Mouse (Mus musculus): ENCODE data around the gene 4930470P17Rik. TPM values are rescaled to one million over a fixed set of nuclear protein-coding genes. Genes with fewer than 3 reads are reported as not detected.

The 4930470P17Rik gene
- total RNA-seq, 1 experiment from 2014 or later: not detected

- ATAC-seq (ENCODE audit: extremely low read depth, insufficient number of reproducible peaks, low FRiP score, poor library complexity, severe bottlenecking): no peak
Observed at GRCm38 (mm10) chr2:170588369-170588900, 13.4 kb downstream of the 4930470P17Rik start.

DNA sequence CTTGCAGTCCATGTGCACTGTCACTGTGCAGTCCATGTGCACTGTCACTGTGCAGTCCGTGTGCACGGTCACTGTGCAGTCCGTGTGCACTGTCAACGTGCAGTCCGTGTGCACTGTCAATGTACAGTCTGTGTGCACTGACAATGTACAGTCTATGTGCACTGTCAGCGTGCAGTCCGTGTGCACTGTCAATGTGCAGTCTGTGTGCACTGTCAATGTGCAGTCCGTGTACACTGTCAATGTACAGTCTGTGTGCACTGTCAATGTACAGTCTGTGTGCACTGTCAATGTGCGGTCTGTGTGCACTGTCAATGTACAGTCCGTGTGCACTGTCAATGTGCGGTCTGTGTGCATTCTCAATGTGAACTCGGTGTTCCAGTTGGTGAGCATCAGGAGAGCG lies 17.1 kb downstream of the 4930470P17Rik start:
- no peak for ATAC-seq (ENCODE audit: extremely low read depth, insufficient number of reproducible peaks, low FRiP score, poor library complexity, severe bottlenecking)

DNA sequence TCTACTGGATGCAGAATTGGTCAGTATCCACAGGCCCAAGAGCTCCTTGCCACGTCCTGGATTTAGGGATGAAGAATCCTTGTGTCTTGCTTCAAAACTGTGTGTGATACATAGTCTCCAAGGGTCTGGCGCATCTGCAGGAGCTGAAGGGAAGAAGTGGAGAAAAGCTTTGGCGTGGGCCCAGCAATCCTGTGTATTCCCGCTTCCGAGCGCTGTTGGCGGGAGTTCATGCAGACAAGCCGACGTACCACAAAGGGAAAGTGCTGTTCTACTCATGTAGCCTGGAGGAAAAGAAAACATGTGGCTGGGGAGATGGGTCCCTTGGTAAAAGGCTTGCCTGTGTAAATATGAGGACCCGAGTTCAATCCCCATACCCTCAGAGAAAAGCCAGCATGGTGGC lies 22.3 kb downstream of the 4930470P17Rik start:
- ATAC-seq (ENCODE audit: extremely low read depth, insufficient number of reproducible peaks, low FRiP score, poor library complexity, severe bottlenecking): no peak

DNA sequence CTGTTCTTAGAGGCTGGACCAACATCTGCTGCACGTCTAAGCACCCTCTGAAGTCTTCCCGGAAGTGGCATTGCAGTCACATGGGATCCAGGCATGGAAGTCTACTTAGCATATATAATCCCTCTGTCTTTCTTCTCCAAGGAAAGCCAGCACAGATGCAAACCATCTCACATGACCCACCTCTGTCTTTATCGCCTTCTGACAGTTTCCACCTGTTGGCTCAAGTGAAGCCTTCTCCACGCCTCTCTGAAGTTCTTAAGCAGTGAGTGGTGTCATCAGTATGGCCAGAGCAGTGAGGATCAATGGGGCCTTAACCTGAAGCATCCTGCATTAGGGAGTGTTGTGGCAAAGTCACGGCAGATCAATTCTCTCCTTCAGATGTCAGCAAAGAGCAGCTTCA lies 23.2 kb downstream of the 4930470P17Rik start:
- no peak for ATAC-seq (ENCODE audit: extremely low read depth, insufficient number of reproducible peaks, low FRiP score, poor library complexity, severe bottlenecking)

DNA sequence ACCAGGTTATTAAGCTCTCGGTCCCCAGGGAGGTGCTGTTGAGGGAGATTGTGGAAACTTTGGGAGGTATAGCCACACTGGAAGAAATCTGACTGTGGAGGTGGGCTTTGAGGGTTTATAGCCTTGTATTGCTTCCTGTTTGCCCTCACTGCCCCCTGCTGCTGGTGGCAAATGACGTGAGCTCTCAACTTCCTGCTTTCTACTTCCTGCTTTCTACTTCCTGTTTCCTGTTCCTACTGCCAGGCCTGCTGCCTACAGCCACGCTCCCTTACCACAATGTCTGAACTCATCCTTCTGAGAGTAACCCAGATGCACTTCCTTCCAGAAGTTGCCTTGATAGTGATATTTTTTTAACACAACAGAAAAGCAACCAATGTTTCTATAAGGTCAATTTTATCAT lies 24.3 kb downstream of the 4930470P17Rik start:
- ATAC-seq (ENCODE audit: extremely low read depth, insufficient number of reproducible peaks, low FRiP score, poor library complexity, severe bottlenecking): no peak

DNA sequence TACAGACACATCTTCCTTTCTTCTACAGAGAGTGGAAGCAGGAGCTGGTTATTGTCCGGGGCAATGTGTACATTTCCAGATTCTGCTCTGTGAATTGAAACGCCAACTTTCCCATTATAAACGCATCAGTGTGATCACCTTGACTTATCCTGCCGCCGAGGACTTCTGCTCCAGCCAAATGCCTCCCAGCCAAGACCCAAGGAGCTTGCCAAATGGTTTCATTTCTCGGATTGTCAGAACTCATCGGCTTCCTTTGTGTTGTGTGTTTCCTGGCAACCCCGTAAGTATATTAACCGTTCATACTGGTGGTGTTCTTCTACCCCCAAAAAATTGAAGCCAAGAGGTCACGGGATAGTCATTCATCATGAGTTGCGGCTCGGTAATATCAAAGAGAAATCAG lies 25.7 kb downstream of the 4930470P17Rik start:
- no peak for ATAC-seq (ENCODE audit: extremely low read depth, insufficient number of reproducible peaks, low FRiP score, poor library complexity, severe bottlenecking)

GRCm38 (mm10) chr2:170564995-170565394 lies 36.8 kb downstream of the 4930470P17Rik start:
- no peak for ATAC-seq (ENCODE audit: extremely low read depth, insufficient number of reproducible peaks, low FRiP score, poor library complexity, severe bottlenecking)

GRCm38 (mm10) chr2:170563956-170564855 lies 37.6 kb downstream of the 4930470P17Rik start:
- ATAC-seq (ENCODE audit: extremely low read depth, insufficient number of reproducible peaks, low FRiP score, poor library complexity, severe bottlenecking): no peak

DNA sequence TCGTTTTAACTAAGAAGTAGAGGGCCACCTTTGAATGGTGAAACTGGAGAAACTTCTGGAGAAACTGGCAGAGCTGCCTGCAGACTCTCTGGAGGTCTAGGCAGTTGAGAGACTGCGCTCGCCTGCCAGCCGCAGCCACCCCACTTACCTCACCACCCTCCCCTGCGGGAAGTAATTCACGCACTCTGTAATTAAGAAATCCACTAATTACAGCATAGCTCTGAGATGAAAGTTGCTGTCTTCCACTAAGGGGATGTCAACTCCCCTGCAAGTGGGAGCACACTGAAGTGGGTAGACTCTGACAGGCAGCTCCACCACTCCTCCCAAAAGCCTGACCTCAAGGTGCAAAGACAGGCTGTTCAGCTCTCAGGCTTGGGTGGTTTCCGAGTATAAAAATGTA lies 49.7 kb downstream of the 4930470P17Rik start:
- ATAC-seq (ENCODE audit: extremely low read depth, insufficient number of reproducible peaks, low FRiP score, poor library complexity, severe bottlenecking): no peak

- ATAC-seq (ENCODE audit: extremely low read depth, insufficient number of reproducible peaks, low FRiP score, poor library complexity, severe bottlenecking): no peak
Observed at GRCm38 (mm10) chr2:170550240-170550639, 51.6 kb downstream of the 4930470P17Rik start.

DNA sequence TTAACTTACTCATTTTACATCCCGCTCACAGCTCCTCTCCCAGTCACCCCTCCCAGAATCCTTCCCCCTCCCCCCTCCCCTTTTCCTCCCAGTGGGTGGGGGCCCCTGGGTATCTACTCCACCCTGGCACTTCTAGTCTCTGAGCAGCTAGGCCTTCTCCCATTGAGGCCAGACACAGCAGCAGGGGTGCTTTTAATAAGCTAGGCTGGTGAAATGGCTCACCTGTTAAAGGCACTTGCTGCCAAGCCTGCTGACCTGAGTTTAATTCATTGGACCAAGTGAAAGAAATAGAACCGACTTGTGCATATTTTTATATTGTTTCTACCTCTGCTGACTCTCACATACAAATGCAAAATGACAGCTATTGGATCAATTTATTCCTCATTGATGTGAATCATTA lies 52.7 kb downstream of the 4930470P17Rik start:
- ATAC-seq (ENCODE audit: extremely low read depth, insufficient number of reproducible peaks, low FRiP score, poor library complexity, severe bottlenecking): no peak

DNA sequence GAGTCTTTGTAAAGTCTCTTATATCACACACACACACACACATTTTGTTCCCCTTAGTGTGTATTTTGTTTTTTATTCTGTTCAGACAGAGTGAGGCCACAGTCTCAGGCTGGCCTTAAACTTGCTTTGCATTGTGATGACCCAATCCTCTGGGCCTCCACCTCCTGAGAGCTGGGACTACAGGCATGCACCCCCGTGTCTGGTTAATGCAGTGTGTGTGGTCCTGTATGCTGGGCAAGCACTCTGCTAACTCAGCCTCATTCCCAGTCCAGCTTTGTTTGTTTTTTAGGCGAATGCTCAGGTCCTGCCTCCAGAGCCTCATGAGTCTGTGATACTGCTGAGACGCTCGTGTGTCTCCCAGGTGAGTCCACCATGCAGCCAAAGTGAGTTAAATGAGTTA lies 53.8 kb downstream of the 4930470P17Rik start:
- ATAC-seq (ENCODE audit: extremely low read depth, insufficient number of reproducible peaks, low FRiP score, poor library complexity, severe bottlenecking): no peak

GRCm38 (mm10) chr2:170547526-170547925 lies 54.3 kb downstream of the 4930470P17Rik start:
- ATAC-seq (ENCODE audit: extremely low read depth, insufficient number of reproducible peaks, low FRiP score, poor library complexity, severe bottlenecking): no peak

DNA sequence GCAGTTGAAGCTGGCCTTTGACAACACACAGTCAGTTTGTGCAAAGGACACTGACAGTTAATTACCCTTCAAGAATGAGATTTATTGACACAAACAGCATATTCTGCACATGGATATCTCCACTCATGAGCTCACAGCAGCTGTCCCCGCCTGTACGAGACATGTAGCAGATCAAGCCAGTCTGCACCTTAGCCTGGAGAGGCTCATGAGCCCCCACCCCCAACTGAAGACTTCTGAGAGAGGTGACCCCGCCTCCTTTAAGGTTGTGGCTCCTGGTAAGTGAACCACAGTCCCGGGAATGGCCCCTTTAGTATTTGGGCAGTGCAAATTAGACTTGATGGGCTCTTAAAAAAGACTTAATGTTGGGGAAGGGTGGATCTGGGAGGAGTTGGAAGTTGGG lies 56.1 kb downstream of the 4930470P17Rik start:
- ATAC-seq (ENCODE audit: extremely low read depth, insufficient number of reproducible peaks, low FRiP score, poor library complexity, severe bottlenecking): no peak

DNA sequence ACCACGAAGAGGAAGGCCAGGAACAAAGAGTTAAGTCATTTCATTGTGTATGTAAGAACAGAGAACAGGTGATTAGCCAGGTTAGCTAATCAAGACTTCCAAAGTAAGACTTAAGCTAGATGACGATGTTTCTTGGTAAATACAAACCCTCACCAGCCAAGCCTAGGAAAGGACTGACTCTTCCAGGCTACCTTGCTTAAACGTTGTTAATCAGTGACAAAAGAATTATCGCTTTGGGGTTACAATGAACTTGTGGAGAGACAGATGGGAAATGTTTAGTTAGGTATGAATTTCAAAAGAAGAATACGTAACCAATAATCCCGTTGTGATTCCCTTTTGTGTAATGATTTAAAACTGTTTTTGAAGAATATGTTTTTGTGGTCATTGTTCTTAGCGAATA lies 56.9 kb downstream of the 4930470P17Rik start:
- ATAC-seq (ENCODE audit: extremely low read depth, insufficient number of reproducible peaks, low FRiP score, poor library complexity, severe bottlenecking): no peak

GRCm38 (mm10) chr2:170544159-170544558 lies 57.7 kb downstream of the 4930470P17Rik start:
- no peak for ATAC-seq (ENCODE audit: extremely low read depth, insufficient number of reproducible peaks, low FRiP score, poor library complexity, severe bottlenecking)

DNA sequence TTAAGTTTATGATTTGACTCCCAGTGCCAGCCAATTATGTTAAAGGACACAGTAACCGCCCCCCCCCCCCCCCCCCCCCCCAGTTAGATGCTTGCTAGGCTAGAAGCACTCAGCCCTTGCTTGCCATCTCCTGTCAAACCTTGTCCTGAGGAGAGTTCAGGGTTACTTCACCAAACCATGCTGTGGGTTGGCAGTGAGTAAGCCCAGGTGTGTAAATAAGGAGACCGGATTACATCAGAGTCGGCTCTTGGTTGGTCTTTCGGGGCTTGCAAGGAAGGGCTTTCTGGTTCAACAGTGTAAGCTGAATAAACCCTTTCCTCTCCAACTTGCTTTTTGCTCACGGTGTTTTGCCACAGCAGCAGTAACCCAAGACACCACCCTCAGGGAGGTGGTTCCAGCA lies 58.2 kb downstream of the 4930470P17Rik start:
- ATAC-seq (ENCODE audit: extremely low read depth, insufficient number of reproducible peaks, low FRiP score, poor library complexity, severe bottlenecking): no peak

DNA sequence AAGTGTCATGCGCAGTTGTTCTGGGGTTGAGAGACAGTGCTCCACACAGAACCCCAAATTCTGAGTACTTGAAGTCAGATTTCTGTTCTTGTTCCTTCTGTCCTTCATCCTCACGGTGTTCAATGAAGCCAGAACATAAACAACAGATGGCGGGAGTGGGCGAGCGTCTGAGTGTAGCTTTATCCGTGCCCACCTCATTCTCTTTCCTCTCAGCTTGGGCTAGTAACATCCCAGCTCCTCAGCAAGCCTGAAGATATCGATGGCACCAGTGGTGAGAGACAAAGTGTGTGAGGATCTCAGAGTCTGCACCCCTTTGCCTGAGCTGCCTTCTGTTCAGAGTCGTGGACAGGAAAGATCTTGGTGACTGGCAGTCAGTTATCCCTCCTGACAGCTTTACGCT lies 62.6 kb downstream of the 4930470P17Rik start:
- no peak for ATAC-seq (ENCODE audit: extremely low read depth, insufficient number of reproducible peaks, low FRiP score, poor library complexity, severe bottlenecking)

GRCm38 (mm10) chr2:170535841-170536240 lies 66.0 kb downstream of the 4930470P17Rik start:
- no peak for ATAC-seq (ENCODE audit: extremely low read depth, insufficient number of reproducible peaks, low FRiP score, poor library complexity, severe bottlenecking)

- no peak for ATAC-seq (ENCODE audit: extremely low read depth, insufficient number of reproducible peaks, low FRiP score, poor library complexity, severe bottlenecking)
Observed at GRCm38 (mm10) chr2:170534803-170535174, 67.0 kb downstream of the 4930470P17Rik start.
